In the genomic region with DNA sequence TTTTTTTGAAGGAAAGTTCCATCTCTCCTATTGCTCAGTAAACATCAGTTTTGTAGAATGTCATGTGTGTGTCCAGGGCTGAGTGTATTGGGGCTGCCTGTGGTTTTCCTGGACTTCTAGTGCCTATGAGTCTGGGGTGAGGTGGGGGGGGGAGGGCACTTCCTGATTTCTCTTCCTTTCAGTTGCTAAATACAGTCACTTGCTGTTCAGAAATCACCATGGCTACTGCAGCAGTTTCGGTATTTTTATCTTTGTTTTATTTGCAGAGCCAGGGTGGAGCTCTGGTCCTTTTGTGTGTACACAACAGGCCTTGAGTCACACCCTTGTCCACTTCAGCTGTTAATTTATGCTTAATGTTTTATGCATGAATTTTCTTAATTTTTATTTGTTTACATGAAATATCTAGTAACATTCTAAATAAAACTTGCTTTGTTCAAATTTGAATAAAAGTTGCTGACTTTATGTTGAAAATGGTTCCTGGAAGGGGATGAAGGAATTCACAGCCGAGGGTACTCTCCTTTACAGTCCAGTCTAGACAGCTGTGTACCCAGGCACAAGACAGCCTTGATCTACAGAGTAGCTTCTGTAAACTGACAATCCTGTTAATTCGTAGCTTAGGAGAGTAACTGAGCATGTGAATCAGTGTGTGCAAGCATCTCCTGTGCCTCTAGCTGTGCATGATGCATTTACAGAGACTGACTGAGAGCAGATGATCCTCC, we compare ENCODE assay signal across 8 mouse cellular contexts.
DNase-seq lines count a peak whose midpoint lies in the region; ATAC-seq and TF ChIP-seq lines count a peak whose summit lies in the region.

No protein-coding gene starts in this region.

- TF ChIP-seq CTCF in kidney, adult 2 months (conservative IDR thresholded peaks at IDR 0.05; ENCODE audit: insufficient read depth, insufficient read length, low read depth, low read length): no peak
- TF ChIP-seq CTCF in lung, postnatal 0 days (IDR thresholded peaks at IDR 0.05): no peak

- no peak overlapping the region for H3K4me2 ChIP-seq in lung, postnatal 0 days (replicated peaks; ENCODE audit: low read depth, low read length)
- no peak overlapping the region for H3K4me2 ChIP-seq in stomach, embryonic 15.5 days

- 14% methylated on average over 3 of the region's 3 CpGs for WGBS in kidney, adult 2 months
- WGBS in lung, postnatal 0 days: 10% methylated on average over 3 of the region's 3 CpGs
- WGBS in stomach, embryonic 15.5 days: 23% methylated on average over 3 of the region's 3 CpGs

- peak overlapping the region; percentile 99 for H3K27ac ChIP-seq in kidney, adult 2 months (ENCODE audit: insufficient read depth, low read depth, low read length)
- no peak overlapping the region for H3K27ac ChIP-seq in lung, postnatal 0 days (ENCODE audit: low read length)
- H3K27ac ChIP-seq in stomach, embryonic 15.5 days: peak overlapping the region; percentile 52; the same call in 1 of the 2 replicates

- no peaks in the 10 kb centered on the region for H3K9me3 ChIP-seq in lung, postnatal 0 days (ENCODE audit: low read length)
- no peaks in the 10 kb centered on the region for H3K9me3 ChIP-seq in stomach, embryonic 15.5 days

- ATAC-seq in lung, postnatal 0 days: peak; percentile 79
- peak; percentile 84; the same call in 1 of the 2 replicates for ATAC-seq in stomach, embryonic 15.5 days (ENCODE audit: insufficient read depth, low FRiP score, low read depth)

- DNase-seq in gastrocnemius, postnatal 25 days: peak; percentile 5
- no peak for DNase-seq in gastrocnemius, postnatal 10 days
- DNase-seq in ZHBTc4 (ENCODE audit: low read depth, low spot score): peak; percentile 81
- DNase-seq in kidney, adult 2 months: peak; percentile 30
- peak; percentile 67 for DNase-seq in lung, postnatal 0 days (ENCODE audit: low spot score)
- no peak for DNase-seq in thymus, postnatal 0 days (ENCODE audit: low spot score)
- DNase-seq in heart, adult 8-10 months (ENCODE audit: low spot score): no peak

- H3K4me3 ChIP-seq in kidney, adult 2 months (ENCODE audit: insufficient read depth, low read depth, low read length): no peak overlapping the region
- no peak overlapping the region for H3K4me3 ChIP-seq in lung, postnatal 0 days (ENCODE audit: low read depth, low read length)
- no peak overlapping the region for H3K4me3 ChIP-seq in stomach, embryonic 15.5 days (replicated peaks)

- H3K4me1 ChIP-seq in kidney, adult 2 months (ENCODE audit: control insufficient read depth, insufficient read depth, low read length): peaks cover 26% of the 10 kb centered on the region
- H3K4me1 ChIP-seq in lung, postnatal 0 days (ENCODE audit: insufficient read depth, low read depth, low read length): no peaks in the 10 kb centered on the region
- H3K4me1 ChIP-seq in stomach, embryonic 15.5 days: peaks cover 8% of the 10 kb centered on the region

- no peak for TF ChIP-seq POLR2A in kidney, adult 2 months (IDR thresholded peaks at IDR 0.05; ENCODE audit: low read depth, low read length)

- H3K9ac ChIP-seq in lung, postnatal 0 days (replicated peaks; ENCODE audit: low read depth): no peak overlapping the region
- H3K9ac ChIP-seq in stomach, embryonic 15.5 days: no peak overlapping the region

- no peak for TF ChIP-seq EP300 in lung, postnatal 0 days (IDR thresholded peaks at IDR 0.05)

- H3K36me3 ChIP-seq in kidney, adult 2 months (ENCODE audit: control insufficient read depth, insufficient read depth, low read length): no peaks in the 10 kb centered on the region; the same call in 1 of the 2 replicates
- no peaks in the 10 kb centered on the region for H3K36me3 ChIP-seq in lung, postnatal 0 days (ENCODE audit: insufficient read depth, low read length)
- H3K36me3 ChIP-seq in stomach, embryonic 15.5 days: no peaks in the 10 kb centered on the region

- no peaks in the 10 kb centered on the region for H3K27me3 ChIP-seq in kidney, adult 2 months (replicated peaks; ENCODE audit: control insufficient read depth, insufficient read depth, low read length)
- H3K27me3 ChIP-seq in lung, postnatal 0 days (replicated peaks; ENCODE audit: insufficient read depth, low read length): no peaks in the 10 kb centered on the region
- H3K27me3 ChIP-seq in stomach, embryonic 15.5 days (replicated peaks): no peaks in the 10 kb centered on the region

Comparison
In these comparisons a context has a peak if more than half of its experiments do, and no peak if none do; other contexts are left out.
1. DNase-seq: peak in gastrocnemius, postnatal 25 days (single experiment), ZHBTc4 (single experiment), kidney, adult 2 months (single experiment) and lung, postnatal 0 days (single experiment); none in gastrocnemius, postnatal 10 days (single experiment), thymus, postnatal 0 days (single experiment) and heart, adult 8-10 months (single experiment).